Mouse (Mus musculus): ENCODE results near the gene Clns1a. TPM values are rescaled to one million over a fixed set of nuclear protein-coding genes. Genes with fewer than 3 reads are reported as not detected.

The Clns1a gene
- polyA plus RNA-seq, 1 experiment from 2014 or later = 179 TPM

- 0 out of 2 replicates have a peak, but pooled peaks cover 3% of the 10 kb centered on the region for H3K27me3 ChIP-seq (replicated peaks)
- H3K4me3 ChIP-seq = no peak overlapping the region
- no peak overlapping the region for H3K4me2 ChIP-seq
- ATAC-seq (replicated peaks) = no peak
- 87% methylated on average over 5 of the region's 5 CpGs for WGBS
- no peaks in the 10 kb centered on the region for H3K9me3 ChIP-seq
- H3K9ac ChIP-seq = no peak overlapping the region
- no peaks in the 10 kb centered on the region for H3K36me3 ChIP-seq (replicated peaks)
- peaks cover 20% of the 10 kb centered on the region for H3K4me1 ChIP-seq
- no peak overlapping the region for H3K27ac ChIP-seq
These were observed 37.2 kb downstream of the Clns1a start for GRCm38 (mm10) chr7:97733606-97734005.

DNA sequence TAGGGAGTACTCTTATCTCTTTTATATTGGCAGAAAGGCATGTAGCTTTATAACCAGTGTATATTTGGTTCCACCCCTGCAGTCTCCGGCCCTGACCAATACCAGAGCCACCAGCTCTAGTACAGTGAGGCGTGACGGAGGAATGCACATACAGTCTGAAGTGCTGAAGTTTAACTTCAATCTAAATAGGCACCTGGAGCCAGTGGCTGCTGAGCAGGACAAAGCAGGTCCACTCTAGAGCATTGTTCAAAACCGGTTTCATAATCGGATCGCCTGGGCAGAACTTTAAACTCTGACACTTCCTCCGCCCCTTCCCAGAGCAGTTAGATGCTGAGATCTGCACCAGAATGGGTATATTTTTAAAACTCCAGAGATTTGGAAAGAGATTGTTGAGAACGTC is 38.6 kb downstream of the Clns1a start:
- Histone ChIP-seq H3K4me2 (no peak overlapping the region), H3K9me3 (no peaks in the 10 kb centered on the region), H3K4me1 (peaks cover 15% of the 10 kb centered on the region), H3K36me3 (replicated peaks) (no peaks in the 10 kb centered on the region), H3K4me3 (no peak overlapping the region), H3K27me3 (replicated peaks) (0 out of 2 replicates have a peak, but pooled peaks cover 3% of the 10 kb centered on the region), H3K9ac (no peak overlapping the region), H3K27ac (no peak overlapping the region)
- 87% methylated on average over 8 of the region's 8 CpGs for WGBS
- no peak for ATAC-seq (replicated peaks)

GRCm38 (mm10) chr7:97735886-97736420 is 39.5 kb downstream of the Clns1a start:
- Histone ChIP-seq H3K4me2 (no peak overlapping the region), H3K27me3 (replicated peaks) (0 out of 2 replicates have a peak, but pooled peaks cover 3% of the 10 kb centered on the region), H3K36me3 (replicated peaks) (no peaks in the 10 kb centered on the region), H3K4me3 (no peak overlapping the region), H3K27ac (no peak overlapping the region), H3K9me3 (no peaks in the 10 kb centered on the region), H3K9ac (no peak overlapping the region), H3K4me1 (peaks cover 15% of the 10 kb centered on the region)
- 33% methylated on average over 4 of the region's 4 CpGs for WGBS
- no peak for ATAC-seq (replicated peaks)

DNA sequence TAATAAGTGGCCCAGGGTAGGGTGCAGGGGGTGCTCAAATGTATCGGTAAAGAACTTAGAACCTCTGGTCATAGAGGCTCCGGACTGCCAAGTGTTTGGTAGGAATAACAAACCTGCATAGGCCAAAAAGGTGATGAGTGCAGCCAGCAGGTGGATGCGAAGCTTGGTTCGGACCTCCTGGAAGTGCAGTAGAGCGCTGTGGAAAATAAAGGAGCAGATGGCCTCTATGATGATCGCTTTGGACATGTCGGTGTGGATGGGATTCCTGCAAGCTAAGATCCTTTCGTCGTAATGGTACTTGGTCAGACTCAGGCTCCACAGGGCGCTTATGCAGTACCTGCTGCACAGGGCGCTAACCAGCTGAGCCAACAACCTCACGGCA is 40.8 kb downstream of the Clns1a start:
- peak overlapping the region; percentile 53; the same call in 1 of the 2 replicates for H3K27ac ChIP-seq

DNA sequence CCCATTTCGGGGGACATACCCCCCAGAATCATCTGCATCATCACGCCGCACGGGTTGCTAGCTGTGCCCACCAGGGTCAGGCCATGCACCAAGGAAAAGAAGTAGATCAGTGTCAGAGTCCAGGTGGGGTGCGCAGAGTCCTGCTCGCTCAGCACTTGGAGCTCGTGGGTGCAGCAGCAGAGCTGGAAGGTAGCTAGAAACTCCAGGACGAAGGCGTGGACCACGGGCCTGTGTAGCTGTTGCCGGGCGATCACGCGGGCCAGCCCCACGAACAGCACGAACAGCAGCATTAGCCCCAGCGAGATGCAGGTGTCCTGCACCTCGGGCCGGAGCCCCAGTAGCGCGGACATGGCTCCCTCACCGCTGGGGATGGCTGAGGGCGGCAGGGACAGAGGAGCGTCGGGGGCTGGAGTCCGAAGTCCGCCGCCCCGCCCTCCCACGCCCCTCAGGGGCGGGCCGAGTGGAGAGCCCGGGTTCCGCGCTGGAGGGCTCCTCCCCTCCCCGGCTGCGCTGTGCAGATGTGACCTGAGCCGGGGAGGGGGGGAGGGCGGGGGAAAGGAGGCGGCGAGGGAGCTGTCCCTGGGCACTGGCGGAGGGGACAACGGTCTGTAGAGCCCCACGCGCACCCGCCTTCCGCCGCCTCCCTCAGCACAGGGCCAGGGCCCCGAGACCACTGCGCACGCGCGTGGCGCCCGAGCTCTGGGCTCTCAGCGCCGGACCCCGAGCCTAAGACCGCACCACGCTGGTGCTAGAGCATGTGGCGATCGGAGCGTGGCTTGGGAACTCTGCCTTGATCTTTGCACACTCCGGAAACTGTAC is 41.4 kb downstream of the Clns1a start, which contains the start of gene Aqp11:
Aqp11 (minus strand) TSS at position 652 of the 819 bp plus-strand sequence.
- Histone ChIP-seq H3K27ac (peak within 1 kb of the TSS; percentile 53), H3K4me3 (peak within 1 kb of the TSS; percentile 84), H3K36me3 (replicated peaks) (no peaks in the 10 kb centered on the region), H3K4me2 (peak within 1 kb of the TSS; percentile 98), H3K27me3 (replicated peaks) (0 out of 2 replicates have a peak, but pooled peaks cover 3% of the 10 kb centered on the region), H3K4me1 (peaks cover 15% of the 10 kb centered on the region), H3K9me3 (no peaks in the 10 kb centered on the region), H3K9ac (peak within 1 kb of the TSS; percentile 73)
- WGBS = under 1% methylated on average over 61 of the region's 64 CpGs
- peak; percentile 94 for ATAC-seq (replicated peaks)

More for the DNA sequence above, 40.8 kb downstream of the Clns1a start:
- H3K9me3 ChIP-seq = no peaks in the 10 kb centered on the region
- H3K9ac ChIP-seq = peak overlapping the region; percentile 73
- ATAC-seq (replicated peaks) = no peak; the same call in 1 of the 2 replicates
- 0 out of 2 replicates have a peak, but pooled peaks cover 3% of the 10 kb centered on the region for H3K27me3 ChIP-seq (replicated peaks)
- H3K4me1 ChIP-seq = peaks cover 15% of the 10 kb centered on the region
- H3K4me3 ChIP-seq = peak overlapping the region; percentile 84
- WGBS = 6% methylated on average over 12 of the region's 12 CpGs
- no peaks in the 10 kb centered on the region for H3K36me3 ChIP-seq (replicated peaks)
- H3K4me2 ChIP-seq = peak overlapping the region; percentile 98

DNA sequence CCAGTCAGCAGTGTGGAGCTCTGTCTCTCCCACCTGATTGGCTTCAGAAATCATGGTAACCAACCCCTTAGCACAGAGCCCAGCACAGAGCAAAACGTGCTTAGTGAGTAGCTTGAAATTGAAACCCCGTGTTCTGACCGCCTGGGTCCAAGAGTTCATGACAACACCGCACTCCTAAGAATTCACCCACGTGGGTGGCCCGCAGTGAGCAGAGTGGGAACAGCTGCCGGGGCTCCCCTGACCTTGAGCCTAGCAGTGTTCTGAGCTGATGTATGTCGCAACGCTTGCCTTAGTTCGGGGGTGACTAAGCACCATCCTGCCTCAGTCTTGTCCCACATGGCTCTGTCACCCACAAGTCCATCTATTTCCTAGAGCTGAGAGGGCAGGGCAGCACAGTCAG is 44.5 kb downstream of the Clns1a start:
- 43% methylated on average over 10 of the region's 10 CpGs for WGBS
- Histone ChIP-seq H3K4me3 (no peak overlapping the region), H3K36me3 (replicated peaks) (no peaks in the 10 kb centered on the region), H3K9me3 (no peaks in the 10 kb centered on the region), H3K27me3 (replicated peaks) (0 out of 2 replicates have a peak, but pooled peaks cover 3% of the 10 kb centered on the region), H3K4me2 (no peak overlapping the region), H3K9ac (no peak overlapping the region), H3K4me1 (peaks cover 14% of the 10 kb centered on the region), H3K27ac (no peak overlapping the region)
- no peak for ATAC-seq (replicated peaks)

GRCm38 (mm10) chr7:97741756-97742291 is 45.4 kb downstream of the Clns1a start:
- Histone ChIP-seq H3K36me3 (replicated peaks) (no peaks in the 10 kb centered on the region), H3K27me3 (replicated peaks) (0 out of 2 replicates have a peak, but pooled peaks cover 3% of the 10 kb centered on the region), H3K9ac (no peak overlapping the region), H3K4me2 (no peak overlapping the region), H3K27ac (no peak overlapping the region), H3K4me1 (peaks cover 11% of the 10 kb centered on the region), H3K9me3 (no peaks in the 10 kb centered on the region), H3K4me3 (no peak overlapping the region)
- no peak for ATAC-seq (replicated peaks)
- 0% methylated on average over 1 of the region's 1 CpGs for WGBS

- peaks cover 4% of the 10 kb centered on the region; the same call in 1 of the 2 replicates for H3K4me1 ChIP-seq
- no peaks in the 10 kb centered on the region for H3K36me3 ChIP-seq (replicated peaks)
- no peak overlapping the region for H3K9ac ChIP-seq
- no peaks in the 10 kb centered on the region for H3K9me3 ChIP-seq
- no peak overlapping the region for H3K27ac ChIP-seq
- H3K4me2 ChIP-seq = no peak overlapping the region
- no peak overlapping the region for H3K4me3 ChIP-seq
- no peaks in the 10 kb centered on the region for H3K27me3 ChIP-seq (replicated peaks)
- no peak for ATAC-seq (replicated peaks)
- 14% methylated on average over 3 of the region's 3 CpGs for WGBS
These were observed 48.9 kb downstream of the Clns1a start for GRCm38 (mm10) chr7:97745299-97745698.

DNA sequence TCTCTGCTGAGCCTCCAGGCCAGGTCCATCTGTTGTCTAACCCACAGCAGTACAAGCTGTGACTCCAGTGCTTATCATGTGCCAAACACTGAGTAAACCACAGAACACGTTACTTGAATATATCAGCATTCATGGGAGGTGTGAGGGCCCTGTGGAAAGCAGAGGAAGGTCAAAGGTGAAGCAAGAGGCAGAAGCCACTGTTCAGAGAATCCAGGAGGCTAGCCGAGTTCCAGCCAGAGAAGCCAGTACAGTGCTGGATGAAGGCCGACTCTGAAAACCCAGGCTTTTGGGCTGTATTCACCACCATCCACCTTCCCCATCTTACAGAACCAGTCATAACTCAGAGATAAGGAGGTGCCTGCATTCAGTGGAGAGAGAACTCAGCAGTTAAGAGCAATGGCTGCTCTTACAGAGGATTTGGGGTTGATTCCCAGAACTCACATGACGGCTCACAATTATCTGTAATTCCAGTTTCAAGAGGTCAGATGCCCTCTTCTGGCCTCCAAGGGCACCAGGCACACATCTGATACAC is 50.8 kb downstream of the Clns1a start:
- Histone ChIP-seq H3K27me3 (replicated peaks) (no peaks in the 10 kb centered on the region), H3K27ac (no peak overlapping the region), H3K4me2 (no peak overlapping the region), H3K9ac (no peak overlapping the region), H3K36me3 (replicated peaks) (no peaks in the 10 kb centered on the region), H3K4me3 (no peak overlapping the region), H3K9me3 (no peaks in the 10 kb centered on the region), H3K4me1 (peaks cover 4% of the 10 kb centered on the region; the same call in 1 of the 2 replicates)
- 78% methylated on average over 4 of the region's 4 CpGs for WGBS
- ATAC-seq (replicated peaks) = no peak

DNA sequence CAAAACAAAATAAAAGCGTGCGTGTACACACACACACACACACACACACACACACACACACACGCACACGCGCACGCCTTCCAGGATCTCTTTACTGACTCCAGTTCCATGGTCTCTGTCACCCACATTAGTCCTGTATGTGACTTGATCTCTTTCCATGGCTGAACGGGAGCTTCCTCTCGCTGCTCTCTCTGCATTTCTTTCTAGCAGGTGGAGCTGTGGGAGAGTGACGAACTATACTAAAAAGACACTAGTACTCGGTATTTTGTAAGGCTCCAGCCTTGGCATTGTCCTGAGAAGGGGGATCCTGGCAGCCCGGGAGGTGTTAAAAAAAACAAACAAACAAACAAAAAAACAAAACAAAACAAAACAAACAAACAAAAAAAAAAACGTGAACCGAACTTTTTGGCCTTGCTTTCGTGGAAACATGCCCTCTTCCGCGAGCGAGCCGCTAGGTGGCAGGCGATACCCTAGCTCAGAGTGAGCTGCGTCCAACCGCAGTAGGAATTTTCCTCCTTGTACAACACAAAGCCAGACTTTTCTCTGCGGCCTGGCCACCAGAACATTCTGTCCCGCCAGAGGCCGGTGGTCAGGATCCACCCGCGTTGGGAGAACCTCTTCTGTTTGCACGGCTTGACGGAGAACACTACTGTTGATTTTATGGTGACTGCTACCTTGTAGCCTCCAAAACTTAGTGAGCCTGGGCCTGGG is 51.5 kb downstream of the Clns1a start:
- WGBS = 27% methylated on average over 28 of the region's 28 CpGs
- H3K36me3 ChIP-seq (replicated peaks) = no peaks in the 10 kb centered on the region
- H3K4me2 ChIP-seq = peak overlapping the region; percentile 21; the same call in 1 of the 2 replicates
- H3K27me3 ChIP-seq (replicated peaks) = no peaks in the 10 kb centered on the region
- peaks cover 4% of the 10 kb centered on the region; the same call in 1 of the 2 replicates for H3K4me1 ChIP-seq
- peak; percentile 81 for ATAC-seq (replicated peaks)
- no peak overlapping the region for H3K4me3 ChIP-seq
- no peak overlapping the region for H3K9ac ChIP-seq
- H3K27ac ChIP-seq = no peak overlapping the region
- H3K9me3 ChIP-seq = no peaks in the 10 kb centered on the region

- peak overlapping the region; percentile 21 for H3K4me2 ChIP-seq
- WGBS = 60% methylated on average over 10 of the region's 10 CpGs
- H3K9ac ChIP-seq = no peak overlapping the region
- H3K27me3 ChIP-seq (replicated peaks) = no peaks in the 10 kb centered on the region
- no peaks in the 10 kb centered on the region for H3K36me3 ChIP-seq (replicated peaks)
- peaks cover 4% of the 10 kb centered on the region; the same call in 1 of the 2 replicates for H3K4me1 ChIP-seq
- H3K9me3 ChIP-seq = no peaks in the 10 kb centered on the region
- H3K4me3 ChIP-seq = no peak overlapping the region
- no peak overlapping the region for H3K27ac ChIP-seq
- ATAC-seq (replicated peaks) = peak; percentile 25; the same call in 1 of the 2 replicates
These were observed 52.2 kb downstream of the Clns1a start for GRCm38 (mm10) chr7:97748527-97749206.

Measured in midbrain, embryonic 15.5 days (tissue).